Mouse (Mus musculus): ENCODE measurements around the gene Lgr5. TPM values are rescaled to one million over a fixed set of nuclear protein-coding genes. Genes with fewer than 3 reads are reported as not detected.
A peak's percentile ranks its signal among the peaks of the same experiment; 100 is the strongest.

The Lgr5 gene
- polyA plus RNA-seq, 1 experiment, result 1.5 TPM

- Histone ChIP-seq H3K27ac (ENCODE audit: insufficient read depth, low read length) (no peak overlapping the region), H3K4me3 (ENCODE audit: insufficient read depth, low read length) (no peak overlapping the region), H3K4me1 (ENCODE audit: control insufficient read depth, insufficient read depth, low read length) (no peaks in the 10 kb centered on the region)
- TF ChIP-seq POLR2A (IDR thresholded peaks at IDR 0.05; ENCODE audit: extremely low read depth, insufficient read depth, low read length) (no peak), CTCF (IDR thresholded peaks at IDR 0.05; ENCODE audit: extremely low read depth, insufficient read depth, low read length) (no peak)
Observed at GRCm38 (mm10) chr10:115485602-115486001, 102.0 kb downstream of the Lgr5 start.

DNA sequence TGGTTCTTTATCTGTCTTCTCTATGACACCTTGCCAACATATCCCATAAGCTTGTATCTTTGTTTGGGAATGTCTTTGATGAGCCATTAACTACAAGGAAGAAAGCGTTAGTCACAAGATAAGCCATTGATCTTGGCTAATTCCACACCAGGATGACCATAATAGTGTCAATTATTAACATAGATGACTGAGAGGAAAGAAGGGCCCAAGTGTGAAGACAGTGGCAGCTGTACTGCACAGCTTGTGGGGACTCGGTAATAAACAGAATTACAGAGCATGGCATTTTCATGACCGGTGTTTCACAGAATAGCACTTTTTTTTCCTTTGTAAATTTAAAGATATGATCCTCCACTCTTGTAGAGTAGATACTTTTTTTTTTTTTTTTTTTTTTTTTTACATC is 102.9 kb downstream of the Lgr5 start:
- Histone ChIP-seq H3K4me1 (ENCODE audit: control insufficient read depth, insufficient read depth, low read length) (no peaks in the 10 kb centered on the region), H3K27ac (ENCODE audit: insufficient read depth, low read length) (no peak overlapping the region), H3K4me3 (ENCODE audit: insufficient read depth, low read length) (no peak overlapping the region)
- no peak for TF ChIP-seq CTCF (IDR thresholded peaks at IDR 0.05; ENCODE audit: extremely low read depth, insufficient read depth, low read length)
- TF ChIP-seq POLR2A (IDR thresholded peaks at IDR 0.05; ENCODE audit: extremely low read depth, insufficient read depth, low read length), result no peak

DNA sequence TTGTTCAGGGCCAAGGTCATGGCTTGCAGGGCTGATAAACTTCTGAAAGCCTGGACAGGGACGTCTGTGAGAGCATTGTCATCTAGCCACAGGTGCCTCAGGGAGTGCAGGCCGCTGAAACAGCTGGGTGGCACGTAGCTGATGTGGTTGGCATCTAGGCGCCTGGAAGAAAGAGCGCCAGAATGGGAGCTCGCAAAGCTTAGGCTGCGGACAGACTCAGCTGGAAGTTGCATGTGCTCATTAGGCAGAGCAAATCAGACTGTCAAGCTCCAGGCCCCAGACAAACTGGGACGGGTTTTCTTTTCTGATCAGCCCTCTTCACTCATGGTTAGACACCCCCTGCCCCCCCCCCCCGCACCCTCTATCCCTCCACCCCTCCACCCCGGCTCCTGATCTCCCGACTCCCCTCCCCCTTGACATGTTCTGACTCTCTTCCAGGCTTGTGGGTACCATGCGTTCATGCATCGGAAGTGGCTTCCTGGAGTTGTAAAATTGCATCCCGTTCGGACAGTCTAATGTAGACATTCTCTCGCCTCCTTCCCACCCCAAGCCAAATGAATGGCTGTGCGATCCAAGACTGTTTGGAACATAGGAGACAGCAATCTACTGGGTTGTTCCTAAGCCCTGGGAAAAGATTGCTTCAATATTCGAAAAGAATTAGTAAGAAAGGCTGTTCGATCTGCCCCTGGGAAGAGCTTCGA is 109.0 kb downstream of the Lgr5 start:
- TF ChIP-seq CTCF (IDR thresholded peaks at IDR 0.05; ENCODE audit: extremely low read depth, insufficient read depth, low read length) (no peak), POLR2A (IDR thresholded peaks at IDR 0.05; ENCODE audit: extremely low read depth, insufficient read depth, low read length) (no peak)
- Histone ChIP-seq H3K27ac (ENCODE audit: insufficient read depth, low read length) (no peak overlapping the region), H3K4me3 (ENCODE audit: insufficient read depth, low read length) (0 out of 2 replicates have a peak overlapping the region, but pooled peaks have one; percentile 20)

GRCm38 (mm10) chr10:115476506-115476905 is 111.1 kb downstream of the Lgr5 start:
- H3K27ac ChIP-seq (ENCODE audit: insufficient read depth, low read length), result no peak overlapping the region
- no peaks in the 10 kb centered on the region; the same call in 1 of the 2 replicates for H3K4me1 ChIP-seq (ENCODE audit: control insufficient read depth, insufficient read depth, low read length)
- H3K4me3 ChIP-seq (ENCODE audit: insufficient read depth, low read length), result no peak overlapping the region
- no peak for TF ChIP-seq CTCF (IDR thresholded peaks at IDR 0.05; ENCODE audit: extremely low read depth, insufficient read depth, low read length)
- no peak for TF ChIP-seq POLR2A (IDR thresholded peaks at IDR 0.05; ENCODE audit: extremely low read depth, insufficient read depth, low read length)

More for the DNA sequence above, 109.0 kb downstream of the Lgr5 start:
- no peaks in the 10 kb centered on the region; the same call in 1 of the 2 replicates for H3K4me1 ChIP-seq (ENCODE audit: control insufficient read depth, insufficient read depth, low read length)

DNA sequence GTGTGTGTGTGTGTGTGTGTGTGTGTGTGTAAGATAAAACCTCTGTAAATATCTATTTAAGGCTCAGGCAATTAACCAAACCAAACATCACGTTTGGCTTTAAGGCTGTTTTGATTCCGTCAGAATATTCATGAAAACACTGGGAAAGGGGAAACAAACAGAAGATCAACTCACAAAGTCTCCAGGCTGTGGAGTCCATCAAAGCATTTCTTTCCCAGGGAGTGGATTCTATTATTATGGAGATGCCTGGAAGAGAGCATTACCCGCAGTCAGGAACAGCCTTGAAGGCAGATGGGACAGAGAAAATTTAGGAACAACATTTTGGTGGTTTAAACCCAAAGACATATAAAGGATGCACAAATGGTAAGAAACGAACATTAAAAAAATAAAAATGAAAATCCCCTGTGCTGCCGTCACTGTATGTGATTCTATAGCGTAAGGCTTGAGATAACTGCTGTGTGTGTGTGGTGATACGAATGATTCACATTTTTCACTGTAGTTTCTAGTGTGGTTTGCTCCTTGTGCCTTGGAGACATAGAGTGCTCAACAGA is 112.5 kb downstream of the Lgr5 start:
- Histone ChIP-seq H3K4me3 (ENCODE audit: insufficient read depth, low read length) (no peak overlapping the region), H3K27ac (ENCODE audit: insufficient read depth, low read length) (no peak overlapping the region), H3K4me1 (ENCODE audit: control insufficient read depth, insufficient read depth, low read length) (no peaks in the 10 kb centered on the region; the same call in 1 of the 2 replicates)
- TF ChIP-seq POLR2A (IDR thresholded peaks at IDR 0.05; ENCODE audit: extremely low read depth, insufficient read depth, low read length), result no peak
- TF ChIP-seq CTCF (IDR thresholded peaks at IDR 0.05; ENCODE audit: extremely low read depth, insufficient read depth, low read length), result no peak

DNA sequence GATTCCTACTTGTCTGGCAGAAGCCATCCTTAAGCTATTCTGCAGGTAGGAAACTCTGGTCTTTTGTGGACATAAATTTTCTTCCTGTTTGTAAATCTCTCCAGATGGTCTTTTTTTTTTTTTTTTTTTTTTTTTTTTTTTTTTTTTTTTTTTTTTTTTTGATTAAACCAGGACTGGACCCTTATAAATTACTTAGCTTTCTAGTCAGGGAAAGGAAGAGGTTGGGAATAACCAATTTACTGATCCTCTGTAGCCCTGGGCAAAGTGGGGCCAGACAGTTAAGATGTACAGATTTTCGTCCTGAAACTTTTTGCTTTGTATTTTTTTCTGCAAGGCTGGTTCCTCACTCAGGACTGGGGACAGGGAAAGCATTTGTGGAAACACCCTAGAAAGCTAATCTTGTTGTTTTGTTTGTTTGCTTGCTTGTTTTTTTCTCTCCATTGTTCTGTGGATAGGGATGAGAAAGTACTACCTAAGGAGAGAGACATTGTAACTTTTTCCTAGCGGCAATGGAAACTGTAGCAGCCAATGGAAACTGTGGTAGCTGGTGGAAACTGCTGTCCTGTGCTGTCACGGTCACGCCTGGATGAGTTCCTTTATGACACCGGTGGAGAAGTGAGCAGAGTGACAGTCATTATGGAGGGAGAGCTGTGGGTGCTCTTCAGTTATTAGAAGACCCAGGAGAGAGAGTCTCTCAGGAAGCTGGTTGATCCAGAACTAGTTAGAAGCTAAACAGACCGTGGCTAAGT is 114.2 kb downstream of the Lgr5 start:
- H3K4me1 ChIP-seq (ENCODE audit: control insufficient read depth, insufficient read depth, low read length), result no peaks in the 10 kb centered on the region
- TF ChIP-seq CTCF (IDR thresholded peaks at IDR 0.05; ENCODE audit: extremely low read depth, insufficient read depth, low read length) (no peak), POLR2A (IDR thresholded peaks at IDR 0.05; ENCODE audit: extremely low read depth, insufficient read depth, low read length) (no peak)
- no peak overlapping the region for H3K27ac ChIP-seq (ENCODE audit: insufficient read depth, low read length)
- H3K4me3 ChIP-seq (ENCODE audit: insufficient read depth, low read length), result no peak overlapping the region

DNA sequence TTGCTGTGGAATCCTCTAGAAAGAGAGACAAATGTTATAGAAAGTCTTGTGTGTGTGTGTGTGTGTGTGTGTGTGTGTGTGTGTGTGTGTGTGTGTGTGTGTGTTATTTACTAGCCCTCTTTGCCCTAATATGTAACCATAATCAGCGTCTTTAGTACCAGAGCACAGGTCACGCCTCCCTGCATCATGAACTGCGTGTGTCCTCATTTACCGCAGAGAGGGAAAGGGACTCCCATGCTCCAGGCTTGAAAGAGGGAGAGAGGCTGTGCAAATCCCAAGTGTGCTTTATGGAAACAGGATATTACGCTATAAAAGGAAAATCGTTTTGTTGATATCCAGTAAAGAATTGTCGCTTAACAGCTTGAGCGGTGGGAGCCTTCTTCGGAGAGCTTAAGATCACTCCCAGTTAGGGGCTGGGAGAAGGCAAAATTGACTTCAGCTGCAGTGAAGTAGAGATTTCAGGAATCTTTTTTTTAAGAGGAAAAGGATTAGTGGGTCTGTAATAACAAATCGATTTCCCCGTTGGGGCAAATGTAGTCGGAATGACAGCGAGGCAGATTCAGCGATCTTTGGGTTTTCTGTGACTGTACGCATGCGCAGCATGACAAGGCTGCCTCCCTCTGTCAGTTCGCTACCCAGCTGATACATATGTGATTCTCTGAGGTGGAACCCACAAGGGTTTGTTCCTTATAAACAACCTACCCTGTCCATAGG is 116.8 kb downstream of the Lgr5 start:
- H3K4me1 ChIP-seq (ENCODE audit: control insufficient read depth, insufficient read depth, low read length), result no peaks in the 10 kb centered on the region
- TF ChIP-seq CTCF (IDR thresholded peaks at IDR 0.05; ENCODE audit: extremely low read depth, insufficient read depth, low read length) (no peak), POLR2A (IDR thresholded peaks at IDR 0.05; ENCODE audit: extremely low read depth, insufficient read depth, low read length) (no peak)
- H3K27ac ChIP-seq (ENCODE audit: insufficient read depth, low read length), result no peak overlapping the region
- peak overlapping the region; percentile 41; the same call in 1 of the 2 replicates for H3K4me3 ChIP-seq (ENCODE audit: insufficient read depth, low read length)

DNA sequence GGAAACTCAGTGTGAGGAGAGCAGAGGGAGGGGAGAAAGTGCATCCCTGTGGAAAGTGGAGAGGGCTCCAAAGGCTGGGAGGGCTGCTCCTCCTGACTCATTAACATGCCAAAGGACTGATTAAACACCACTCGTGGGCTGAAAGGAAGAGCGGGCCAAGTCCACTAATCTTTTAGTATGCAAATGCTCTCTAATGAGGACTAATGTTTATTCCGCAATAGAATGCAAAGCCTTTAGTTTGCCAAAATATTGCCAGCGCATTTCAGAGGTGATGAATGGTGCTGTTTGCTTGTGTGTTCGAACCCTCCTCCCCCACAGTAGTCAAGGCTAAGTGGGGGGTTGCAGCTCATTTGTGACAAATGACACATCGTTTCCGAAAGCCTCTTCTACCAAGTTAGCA is 118.5 kb downstream of the Lgr5 start:
- no peaks in the 10 kb centered on the region for H3K4me1 ChIP-seq (ENCODE audit: control insufficient read depth, insufficient read depth, low read length)
- H3K27ac ChIP-seq (ENCODE audit: insufficient read depth, low read length), result no peak overlapping the region
- TF ChIP-seq POLR2A (IDR thresholded peaks at IDR 0.05; ENCODE audit: extremely low read depth, insufficient read depth, low read length) (no peak), CTCF (IDR thresholded peaks at IDR 0.05; ENCODE audit: extremely low read depth, insufficient read depth, low read length) (no peak)
- H3K4me3 ChIP-seq (ENCODE audit: insufficient read depth, low read length), result no peak overlapping the region

GRCm38 (mm10) chr10:115468632-115469031 is 118.9 kb downstream of the Lgr5 start:
- TF ChIP-seq POLR2A (IDR thresholded peaks at IDR 0.05; ENCODE audit: extremely low read depth, insufficient read depth, low read length), result no peak
- no peak for TF ChIP-seq CTCF (IDR thresholded peaks at IDR 0.05; ENCODE audit: extremely low read depth, insufficient read depth, low read length)
- Histone ChIP-seq H3K4me3 (ENCODE audit: insufficient read depth, low read length) (no peak overlapping the region), H3K4me1 (ENCODE audit: control insufficient read depth, insufficient read depth, low read length) (no peaks in the 10 kb centered on the region), H3K27ac (ENCODE audit: insufficient read depth, low read length) (no peak overlapping the region)
